Mouse (Mus musculus): ENCODE results near the gene Fads6. TPM values are rescaled to one million over a fixed set of nuclear protein-coding genes. Genes with fewer than 3 reads are reported as not detected.

The Fads6 gene
- total RNA-seq (2014; rRNA removed) (10.2 and 10.6 TPM in 2 replicates), polyA plus RNA-seq (2015; fragmentation: Nextera tagmentation; extraction: Ambion mirVana) (1.4 and 1.6 TPM in 2 replicates)

DNA sequence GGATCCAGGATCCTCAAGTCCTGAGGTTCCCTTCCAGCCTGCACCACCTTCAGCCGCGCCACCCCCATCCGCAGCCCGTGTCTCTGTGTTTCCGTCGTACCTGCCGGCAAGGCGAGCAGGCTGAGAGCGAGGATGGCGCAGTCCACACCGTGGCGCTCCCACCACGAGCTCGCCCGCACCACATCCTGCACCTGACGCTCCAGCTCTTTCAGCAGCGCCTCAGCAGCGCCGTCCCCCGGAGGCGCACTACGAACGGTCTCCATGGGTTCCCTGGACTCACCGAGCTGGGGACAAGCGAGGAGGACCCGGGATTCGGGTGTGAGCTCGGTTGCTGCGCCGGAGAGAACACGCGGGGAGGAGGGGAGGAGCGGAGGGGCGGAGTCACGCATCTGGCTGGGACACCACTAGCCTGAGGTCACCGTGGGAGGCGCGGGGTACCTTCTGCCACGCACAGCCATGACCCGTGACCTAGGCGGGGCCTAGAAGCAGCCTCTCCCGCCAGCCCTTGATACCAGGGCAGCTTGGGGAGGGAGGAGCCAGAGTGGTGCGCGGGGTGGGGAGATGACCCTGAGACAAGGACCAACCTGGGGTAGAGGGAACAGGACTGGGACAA lies at the start of gene Fads6:
Gene Fads6 (minus strand): TSS at position 450 of the 613 bp plus-strand sequence.
- TF ChIP-seq CTCF (IDR thresholded peaks at IDR 0.05) = peak; percentile 74
- H3K4me3 ChIP-seq (ENCODE audit: low read depth, low read length) = peak within 1 kb of the TSS; percentile 54
- peak; percentile 85 for ATAC-seq (ENCODE audit: low FRiP score)
- H3K27ac ChIP-seq (ENCODE audit: low read depth, low read length) = peak within 1 kb of the TSS; percentile 57
- DNase-seq (ENCODE audit: low spot score) = peak; percentile 73
- H3K4me2 ChIP-seq (ENCODE audit: low read depth, low read length, poor library complexity, severe bottlenecking) = peak within 1 kb of the TSS; percentile 87
- no peaks in the 10 kb centered on the region for H3K36me3 ChIP-seq (ENCODE audit: insufficient read depth, low read length)
- H3K27me3 ChIP-seq (ENCODE audit: insufficient read depth, low read length) = no peaks in the 10 kb centered on the region
- H3K9ac ChIP-seq (replicated peaks; ENCODE audit: low read length, poor library complexity, severe bottlenecking) = peak within 1 kb of the TSS; percentile 70
- under 1% methylated on average over 42 of the region's 44 CpGs for WGBS
- no peaks in the 10 kb centered on the region for H3K9me3 ChIP-seq (ENCODE audit: low read length)
- no peaks in the 10 kb centered on the region for H3K4me1 ChIP-seq (ENCODE audit: insufficient read depth, low read length)

DNA sequence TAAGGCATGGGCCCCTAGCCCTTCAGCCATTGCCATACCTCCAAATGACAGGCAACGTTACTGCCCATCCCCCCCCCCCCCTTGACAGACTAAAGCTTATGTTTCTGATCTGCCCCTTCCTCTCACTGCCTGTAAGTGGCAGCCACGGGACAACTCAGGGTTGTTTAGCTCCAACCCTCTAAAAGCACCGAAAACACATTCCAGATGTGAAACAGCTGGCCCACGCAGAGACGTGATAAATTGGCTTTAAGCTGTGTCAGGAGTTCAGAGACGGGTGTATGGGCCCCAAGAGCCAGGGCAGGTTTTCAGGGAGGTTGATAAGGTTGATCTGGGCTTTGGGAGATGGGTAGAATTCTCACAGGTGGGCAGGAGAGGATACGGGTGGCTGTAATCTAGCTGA lies 48.1 kb upstream of the Fads6 start:
- H3K4me3 ChIP-seq (ENCODE audit: low read depth, low read length) = no peak overlapping the region
- H3K4me1 ChIP-seq (ENCODE audit: insufficient read depth, low read length) = no peaks in the 10 kb centered on the region
- H3K36me3 ChIP-seq (ENCODE audit: insufficient read depth, low read length) = peaks cover 23% of the 10 kb centered on the region
- H3K27me3 ChIP-seq (ENCODE audit: insufficient read depth, low read length) = no peaks in the 10 kb centered on the region
- no peak for DNase-seq (ENCODE audit: low spot score)
- WGBS = 55% methylated on average over 7 of the region's 7 CpGs
- ATAC-seq (ENCODE audit: low FRiP score) = no peak
- TF ChIP-seq CTCF (IDR thresholded peaks at IDR 0.05) = 0 out of 2 replicates have a peak, but pooled peaks have one; percentile 8
- H3K9me3 ChIP-seq (ENCODE audit: low read length) = no peaks in the 10 kb centered on the region
- H3K4me2 ChIP-seq (ENCODE audit: low read depth, low read length, poor library complexity, severe bottlenecking) = no peak overlapping the region
- H3K27ac ChIP-seq (ENCODE audit: low read depth, low read length) = no peak overlapping the region
- no peak overlapping the region for H3K9ac ChIP-seq (replicated peaks; ENCODE audit: low read length, poor library complexity, severe bottlenecking)

GRCm38 (mm10) chr11:115344967-115345366 lies 47.5 kb upstream of the Fads6 start:
- WGBS = 24% methylated on average over 12 of the region's 12 CpGs
- H3K4me2 ChIP-seq (ENCODE audit: low read depth, low read length, poor library complexity, severe bottlenecking) = no peak overlapping the region
- no peaks in the 10 kb centered on the region for H3K9me3 ChIP-seq (ENCODE audit: low read length)
- H3K4me1 ChIP-seq (ENCODE audit: insufficient read depth, low read length) = no peaks in the 10 kb centered on the region
- ATAC-seq (ENCODE audit: low FRiP score) (no peak), DNase-seq (ENCODE audit: low spot score) (no peak)
- H3K36me3 ChIP-seq (ENCODE audit: insufficient read depth, low read length) = peaks cover 19% of the 10 kb centered on the region
- no peak overlapping the region for H3K4me3 ChIP-seq (ENCODE audit: low read depth, low read length)
- H3K9ac ChIP-seq (replicated peaks; ENCODE audit: low read length, poor library complexity, severe bottlenecking) = no peak overlapping the region
- TF ChIP-seq CTCF (IDR thresholded peaks at IDR 0.05) = no peak
- no peaks in the 10 kb centered on the region for H3K27me3 ChIP-seq (ENCODE audit: insufficient read depth, low read length)
- H3K27ac ChIP-seq (ENCODE audit: low read depth, low read length) = no peak overlapping the region

GRCm38 (mm10) chr11:115341866-115342265 lies 44.4 kb upstream of the Fads6 start:
- 73% methylated on average over 6 of the region's 6 CpGs for WGBS
- H3K4me3 ChIP-seq (ENCODE audit: low read depth, low read length) = no peak overlapping the region
- no peak overlapping the region for H3K27ac ChIP-seq (ENCODE audit: low read depth, low read length)
- H3K9me3 ChIP-seq (ENCODE audit: low read length) = no peaks in the 10 kb centered on the region
- H3K36me3 ChIP-seq (ENCODE audit: insufficient read depth, low read length) = no peaks in the 10 kb centered on the region
- H3K27me3 ChIP-seq (ENCODE audit: insufficient read depth, low read length) = no peaks in the 10 kb centered on the region
- no peak for TF ChIP-seq CTCF (IDR thresholded peaks at IDR 0.05)
- no peak for ATAC-seq (ENCODE audit: low FRiP score)
- H3K4me2 ChIP-seq (ENCODE audit: low read depth, low read length, poor library complexity, severe bottlenecking) = no peak overlapping the region
- H3K4me1 ChIP-seq (ENCODE audit: insufficient read depth, low read length) = no peaks in the 10 kb centered on the region
- DNase-seq (ENCODE audit: low spot score) = no peak
- H3K9ac ChIP-seq (replicated peaks; ENCODE audit: low read length, poor library complexity, severe bottlenecking) = no peak overlapping the region

- Histone ChIP-seq H3K9me3 (ENCODE audit: low read length) (no peaks in the 10 kb centered on the region), H3K27me3 (ENCODE audit: insufficient read depth, low read length) (0 out of 2 replicates have a peak, but pooled peaks cover 1% of the 10 kb centered on the region), H3K9ac (replicated peaks; ENCODE audit: low read length, poor library complexity, severe bottlenecking) (no peak overlapping the region), H3K4me3 (ENCODE audit: low read depth, low read length) (no peak overlapping the region), H3K36me3 (ENCODE audit: insufficient read depth, low read length) (no peaks in the 10 kb centered on the region), H3K27ac (ENCODE audit: low read depth, low read length) (no peak overlapping the region), H3K4me2 (ENCODE audit: low read depth, low read length, poor library complexity, severe bottlenecking) (no peak overlapping the region), H3K4me1 (ENCODE audit: insufficient read depth, low read length) (no peaks in the 10 kb centered on the region)
- DNase-seq (ENCODE audit: low spot score) (no peak), ATAC-seq (ENCODE audit: low FRiP score) (no peak)
- 65% methylated on average over 2 of the region's 2 CpGs for WGBS
- no peak for TF ChIP-seq CTCF (IDR thresholded peaks at IDR 0.05)
Measured at GRCm38 (mm10) chr11:115341246-115341645, 43.8 kb upstream of the Fads6 start.

GRCm38 (mm10) chr11:115337826-115338225 lies 40.4 kb upstream of the Fads6 start:
- no peak overlapping the region for H3K27ac ChIP-seq (ENCODE audit: low read depth, low read length)
- peaks cover 11% of the 10 kb centered on the region; the same call in 1 of the 2 replicates for H3K27me3 ChIP-seq (ENCODE audit: insufficient read depth, low read length)
- 0 out of 2 replicates have a peak, but pooled peaks cover 4% of the 10 kb centered on the region for H3K4me1 ChIP-seq (ENCODE audit: insufficient read depth, low read length)
- WGBS = 75% methylated on average over 1 of the region's 1 CpGs
- TF ChIP-seq CTCF (IDR thresholded peaks at IDR 0.05) = no peak
- no peak overlapping the region for H3K4me3 ChIP-seq (ENCODE audit: low read depth, low read length)
- H3K36me3 ChIP-seq (ENCODE audit: insufficient read depth, low read length) = no peaks in the 10 kb centered on the region
- no peaks in the 10 kb centered on the region for H3K9me3 ChIP-seq (ENCODE audit: low read length)
- ATAC-seq (ENCODE audit: low FRiP score) (no peak), DNase-seq (ENCODE audit: low spot score) (no peak)
- no peak overlapping the region for H3K9ac ChIP-seq (replicated peaks; ENCODE audit: low read length, poor library complexity, severe bottlenecking)
- no peak overlapping the region for H3K4me2 ChIP-seq (ENCODE audit: low read depth, low read length, poor library complexity, severe bottlenecking)
